Mouse (Mus musculus) lung, adult 2 months (tissue): ENCODE measurements around the gene Aqr.

Experiments
- CTCF ChIP-seq: fragments of 200-500 bp; IDR thresholded peaks from 2 replicates; pipeline ENCODE4 v1.5.1; 2011; ENCODE audit warnings: mild to moderate bottlenecking, low read length, control low read depth; ENCODE audit not compliant: insufficient read depth
- POLR2A ChIP-seq: fragments of 200-500 bp; IDR thresholded peaks from 2 replicates; pipeline ENCODE4 v1.6.1; 2011; ENCODE audit warnings: low read depth, mild to moderate bottlenecking, control low read depth, low read length, borderline replicate concordance; ENCODE audit errors: extremely low read depth

GRCm38 (mm10) chr2:114161978-114162377 lies 24.8 kb downstream of the Aqr start:
- TF ChIP-seq POLR2A (no peak), CTCF (no peak)
